ENCODE assay signal across 8 mouse cellular contexts in genomic region chr2:104095741-104096213, GRCm38 (mm10). TPM values are rescaled to one million over a fixed set of nuclear protein-coding genes. Genes with fewer than 3 reads are reported as not detected.
DNase-seq lines count a peak whose midpoint lies in the region; ATAC-seq and TF ChIP-seq lines count a peak whose summit lies in the region.

TSS of gene Cd59a (plus strand) at chr2:104095801.

- H3K4me1 ChIP-seq in erythroblast, embryonic 14.5 days (ENCODE audit: control insufficient read depth), result peaks cover 74% of the 10 kb centered on the region
- peaks cover 42% of the 10 kb centered on the region for H3K4me1 ChIP-seq in heart, embryonic 10.5 days
- peaks cover 16% of the 10 kb centered on the region; the same call in 1 of the 2 replicates for H3K4me1 ChIP-seq in kidney, embryonic 15.5 days
- H3K4me1 ChIP-seq in limb, embryonic 15.5 days, result peaks cover 10% of the 10 kb centered on the region; the same call in 1 of the 2 replicates
- H3K4me1 ChIP-seq in midbrain, embryonic 16.5 days (ENCODE audit: control insufficient read depth, insufficient read depth, low read length), result peaks cover 5% of the 10 kb centered on the region; the same call in 1 of the 2 replicates

- peak within 1 kb of the TSS; percentile 76 for H3K4me2 ChIP-seq in kidney, embryonic 15.5 days
- H3K4me2 ChIP-seq in limb, embryonic 15.5 days, result peak within 1 kb of the TSS; percentile 62
- peak within 1 kb of the TSS; percentile 53 for H3K4me2 ChIP-seq in midbrain, embryonic 16.5 days (ENCODE audit: low read length)

- DNase-seq in brain, embryonic 14.5 days (ENCODE audit: low read depth), result peak; percentile 56
- DNase-seq in heart, embryonic 10.5 days (ENCODE audit: low spot score), result peak; percentile 96
- peak; percentile 67 to 79 for DNase-seq in spleen, postnatal 36 days (ENCODE audit: low spot score in 2 of 2)

- TF ChIP-seq CTCF in C2C12 (IDR thresholded peaks at IDR 0.05; ENCODE audit: control insufficient read depth, insufficient read depth, insufficient read length), result no peak
- no peak for TF ChIP-seq CTCF in brain, embryonic 14.5 days (IDR thresholded peaks at IDR 0.05; ENCODE audit: borderline replicate concordance, extremely low read depth, insufficient read depth, insufficient read length)

- peak within 1 kb of the TSS; percentile 92 for H3K27ac ChIP-seq in heart, embryonic 10.5 days
- peak within 1 kb of the TSS; percentile 90 for H3K27ac ChIP-seq in kidney, embryonic 15.5 days
- H3K27ac ChIP-seq in limb, embryonic 15.5 days, result peak within 1 kb of the TSS; percentile 43
- H3K27ac ChIP-seq in midbrain, embryonic 16.5 days (ENCODE audit: low read length), result 0 out of 2 replicates have a peak within 1 kb of the TSS, but pooled peaks have one; percentile 53

- no peaks in the 10 kb centered on the region for H3K79me2 ChIP-seq in C2C12 (ENCODE audit: control insufficient read depth, insufficient read depth)

- TF ChIP-seq POLR2A in brain, embryonic 14.5 days (IDR thresholded peaks at IDR 0.05; ENCODE audit: borderline replicate concordance, extremely low read depth, insufficient read depth, insufficient read length, poor library complexity, severe bottlenecking), result no peak

- 1% methylated on average over 15 of the region's 15 CpGs for WGBS in heart, embryonic 10.5 days
- WGBS in kidney, embryonic 15.5 days, result 5% methylated on average over 15 of the region's 15 CpGs
- 9% methylated on average over 15 of the region's 15 CpGs for whole genome bisulfite sequencing in limb, embryonic 15.5 days
- WGBS in midbrain, embryonic 16.5 days, result 4% methylated on average over 15 of the region's 15 CpGs

- H3K27me3 ChIP-seq in C2C12 (ENCODE audit: control insufficient read depth, insufficient read depth, insufficient read length), result peaks cover 7% of the 10 kb centered on the region
- H3K27me3 ChIP-seq in erythroblast, embryonic 14.5 days (ENCODE audit: control insufficient read depth), result no peaks in the 10 kb centered on the region
- no peaks in the 10 kb centered on the region for H3K27me3 ChIP-seq in heart, embryonic 10.5 days (ENCODE audit: insufficient read depth, poor library complexity, severe bottlenecking)
- H3K27me3 ChIP-seq in kidney, embryonic 15.5 days, result no peaks in the 10 kb centered on the region
- H3K27me3 ChIP-seq in limb, embryonic 15.5 days, result no peaks in the 10 kb centered on the region
- no peaks in the 10 kb centered on the region for H3K27me3 ChIP-seq in midbrain, embryonic 16.5 days (ENCODE audit: control insufficient read depth, insufficient read depth, low read depth, low read length)

- peak; percentile 96 for ATAC-seq in kidney, embryonic 15.5 days (replicated peaks; ENCODE audit: low FRiP score)
- ATAC-seq in limb, embryonic 15.5 days (ENCODE audit: insufficient number of reproducible peaks, low FRiP score, low TSS enrichment, low read depth), result peak; percentile 86; the same call in 1 of the 2 replicates
- peak; percentile 93 for ATAC-seq in midbrain, embryonic 16.5 days

- H3K4me3 ChIP-seq in C2C12 (ENCODE audit: insufficient read depth, poor library complexity, severe bottlenecking), result peak within 1 kb of the TSS; percentile 18
- H3K4me3 ChIP-seq in erythroblast, embryonic 14.5 days (replicated peaks), result peak within 1 kb of the TSS; percentile 81
- H3K4me3 ChIP-seq in heart, embryonic 10.5 days, result peak within 1 kb of the TSS; percentile 69
- peak within 1 kb of the TSS; percentile 55 for H3K4me3 ChIP-seq in kidney, embryonic 15.5 days (replicated peaks)
- peak within 1 kb of the TSS; percentile 47 for H3K4me3 ChIP-seq in limb, embryonic 15.5 days
- peak within 1 kb of the TSS; percentile 37 for H3K4me3 ChIP-seq in midbrain, embryonic 16.5 days (ENCODE audit: low read depth, low read length)

- H3K79me3 ChIP-seq in C2C12 (ENCODE audit: low read depth), result no peaks in the 10 kb centered on the region

- peak within 1 kb of the TSS; percentile 30 for H3ac ChIP-seq in C2C12 (ENCODE audit: control insufficient read depth, insufficient read length, low read depth)

- no peaks in the 10 kb centered on the region for H3K9me3 ChIP-seq in erythroblast, embryonic 14.5 days (ENCODE audit: control insufficient read depth, low read length)
- H3K9me3 ChIP-seq in heart, embryonic 10.5 days, result no peaks in the 10 kb centered on the region
- no peaks in the 10 kb centered on the region for H3K9me3 ChIP-seq in kidney, embryonic 15.5 days (replicated peaks)
- H3K9me3 ChIP-seq in limb, embryonic 15.5 days, result no peaks in the 10 kb centered on the region
- H3K9me3 ChIP-seq in midbrain, embryonic 16.5 days (replicated peaks; ENCODE audit: control insufficient read depth, low read length, poor library complexity, severe bottlenecking), result no peaks in the 10 kb centered on the region

- H3K36me3 ChIP-seq in C2C12 (ENCODE audit: control insufficient read depth, insufficient read depth), result no peaks in the 10 kb centered on the region
- peaks cover 17% of the 10 kb centered on the region for H3K36me3 ChIP-seq in erythroblast, embryonic 14.5 days (ENCODE audit: control insufficient read depth)
- H3K36me3 ChIP-seq in heart, embryonic 10.5 days, result no peaks in the 10 kb centered on the region
- H3K36me3 ChIP-seq in kidney, embryonic 15.5 days, result no peaks in the 10 kb centered on the region
- H3K36me3 ChIP-seq in limb, embryonic 15.5 days, result no peaks in the 10 kb centered on the region
- no peaks in the 10 kb centered on the region for H3K36me3 ChIP-seq in midbrain, embryonic 16.5 days (ENCODE audit: control insufficient read depth, insufficient read depth, low read length)

- peak within 1 kb of the TSS; percentile 61 for H3K9ac ChIP-seq in kidney, embryonic 15.5 days
- peak within 1 kb of the TSS; percentile 31; the same call in 1 of the 2 replicates for H3K9ac ChIP-seq in limb, embryonic 15.5 days
- peak within 1 kb of the TSS; percentile 59 for H3K9ac ChIP-seq in midbrain, embryonic 16.5 days (ENCODE audit: low read depth, low read length)

TF ChIP-seq in C2C12, 6 proteins besides CTCF, POLR2A, EP300 and RAD21:
- no peak for TF ChIP-seq CEBPB (IDR thresholded peaks at IDR 0.05; ENCODE audit: low read depth)
- TF ChIP-seq MYOG (IDR thresholded peaks at IDR 0.05; ENCODE audit: control insufficient read depth, extremely low read depth, insufficient read length), result no peak

RNA-seq across cellular contexts. Expression of gene Cd59a, which starts in this region (rescaled TPM):
- 2.2 TPM for polyA plus RNA-seq in C2C12 (2012; fragmentation: generic; extraction: Trizol)
- 7.3 and 10.4 TPM in 2 replicates for polyA plus RNA-seq in brain, embryonic 14.5 days (2012; rRNA removed)
- polyA plus RNA-seq in erythroblast, embryonic 14.5 days (2012), result 2.0 and 2.5 TPM in 2 replicates
- polyA plus RNA-seq in heart, embryonic 10.5 days (2016; fragmentation: Nextera tagmentation; extraction: Ambion mirVana), result 70.8 and 82.0 TPM in 2 replicates
- 39.8 and 41.6 TPM in 2 replicates for polyA plus RNA-seq in kidney, embryonic 15.5 days (2015; fragmentation: Nextera tagmentation; extraction: Ambion mirVana)
- polyA plus RNA-seq in limb, embryonic 15.5 days (2015; fragmentation: Nextera tagmentation; extraction: Ambion mirVana), result 16.0 and 20.1 TPM in 2 replicates
- 11.2 and 11.3 TPM in 2 replicates for polyA plus RNA-seq in midbrain, embryonic 16.5 days (2015; fragmentation: Nextera tagmentation; extraction: Ambion mirVana)

Comparison
In these comparisons a context has a peak if more than half of its experiments do, and no peak if none do; other contexts are left out.
1. Peak in every context shown above with its lines: DNase-seq, ATAC-seq, H3K4me3 ChIP-seq and H3K27ac ChIP-seq.
2. H3K4me3 ChIP-seq: peak in every context shown above with its lines; median percentile 81 in erythroblast, embryonic 14.5 days; 69 in heart, embryonic 10.5 days; 55 in kidney, embryonic 15.5 days; 47 in limb, embryonic 15.5 days; 37 in midbrain, embryonic 16.5 days; 18 in C2C12.